7 mouse cellular contexts compared by ENCODE assay signal in genomic region chr8:120270449-120270848, GRCm38 (mm10). TPM values are rescaled to one million over a fixed set of nuclear protein-coding genes. Genes with fewer than 3 reads are reported as not detected.
DNase-seq lines count a peak whose midpoint lies in the region; ATAC-seq and TF ChIP-seq lines count a peak whose summit lies in the region.

No protein-coding gene starts in this region.

- peak; percentile 18; the same call in 1 of the 2 replicates for TF ChIP-seq CTCF in gastrocnemius, adult 2 months (IDR thresholded peaks at IDR 0.05)

- no peak for ATAC-seq in megakaryocyte-erythroid progenitor cell, adult 5-6 weeks (replicated peaks; ENCODE audit: low FRiP score, low TSS enrichment, poor library complexity, severe bottlenecking)

- intact Hi-C loops in gastrocnemius, adult 2 months (cut with DNase I) = no loop called here

- H3K27ac ChIP-seq in gastrocnemius, adult 2 months = peak overlapping the region; percentile 91

- peak; percentile 47 to 49 for DNase-seq in right cerebral cortex, postnatal 36 days (ENCODE audit: low spot score in 2 of 2)
- DNase-seq in right cerebral cortex, postnatal 14 days = no peak
- DNase-seq in cerebellum, adult 18-20 months = peak; percentile 69 to 71
- DNase-seq in gastrocnemius, adult 2 months = peak; percentile 92
- peak; percentile 83 for DNase-seq in layer of hippocampus, adult 9-11 months
- no peak for DNase-seq in spleen, adult 18-20 months

- peak overlapping the region; percentile 66 for H3K4me3 ChIP-seq in gastrocnemius, adult 2 months

RNA-seq across cellular contexts. Expression of gene Gse1, which starts 42.2 kb away (rescaled TPM):
- 10 to 100 TPM; 26.5 to 37.3 TPM for total RNA-seq in gastrocnemius, adult 2 months (2021)
- total RNA-seq in megakaryocyte-erythroid progenitor cell, adult 5-6 weeks (2014; fragmentation: Nextera tagmentation) = 80.6 and 84.3 TPM in 2 replicates
- 21.8 and 27.2 TPM in 2 replicates for total RNA-seq in megakaryocyte-erythroid progenitor cell, adult 5-6 weeks (2017)

Comparison
In these comparisons a context has a peak if more than half of its experiments do, and no peak if none do; other contexts are left out.
1. DNase-seq: peak in right cerebral cortex, postnatal 36 days (2 of 2), cerebellum, adult 18-20 months (2 of 2), gastrocnemius, adult 2 months (single experiment) and layer of hippocampus, adult 9-11 months (single experiment); none in right cerebral cortex, postnatal 14 days (single experiment) and spleen, adult 18-20 months (0 of 2).